Mouse (Mus musculus): ENCODE results near the gene Nup188.

Nup188 gene

DNA sequence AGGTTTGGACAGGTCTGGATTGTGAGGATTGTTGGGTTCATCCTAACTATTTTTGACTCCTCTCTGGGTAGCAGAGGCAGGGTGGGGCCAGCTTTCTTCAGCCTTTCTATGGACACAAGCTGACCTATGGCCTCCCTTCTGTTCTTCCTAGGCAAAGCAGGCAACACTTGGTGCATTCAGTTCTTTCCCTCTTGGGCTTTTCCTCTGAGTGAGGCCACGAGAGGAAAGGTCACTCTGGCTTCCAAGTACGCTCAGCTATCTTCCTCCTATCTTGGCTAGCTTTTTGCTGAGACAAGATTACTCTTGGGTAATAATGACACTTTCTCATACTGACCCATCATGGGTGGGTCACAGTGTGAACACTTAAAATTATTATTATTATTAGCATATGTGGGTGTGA, 3.0 kb upstream of the Nup188 start:
- no peak for DNase-seq (ENCODE audit: low spot score in 2 of 2)

DNA sequence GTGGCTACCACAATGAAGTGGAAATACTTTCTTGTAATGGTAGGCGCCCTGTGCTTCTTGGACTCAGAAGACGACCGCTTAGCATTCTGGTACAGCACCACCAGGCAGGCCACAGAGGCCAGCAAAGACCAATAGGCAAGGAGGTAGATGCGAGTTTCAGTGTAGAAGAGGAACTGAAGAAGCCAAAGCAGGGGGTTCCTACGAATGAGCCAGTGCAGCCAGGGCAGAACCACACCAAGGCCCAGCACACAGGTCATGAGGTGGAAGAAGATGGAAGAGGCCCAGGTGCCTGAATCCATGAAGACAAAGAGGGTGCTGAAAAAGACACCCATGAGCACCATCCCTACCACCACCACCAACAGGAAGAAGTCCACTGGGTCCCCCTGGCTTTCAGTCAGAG, 1.2 kb upstream of the Nup188 start:
- no peak for DNase-seq (ENCODE audit: low spot score in 2 of 2)

DNA sequence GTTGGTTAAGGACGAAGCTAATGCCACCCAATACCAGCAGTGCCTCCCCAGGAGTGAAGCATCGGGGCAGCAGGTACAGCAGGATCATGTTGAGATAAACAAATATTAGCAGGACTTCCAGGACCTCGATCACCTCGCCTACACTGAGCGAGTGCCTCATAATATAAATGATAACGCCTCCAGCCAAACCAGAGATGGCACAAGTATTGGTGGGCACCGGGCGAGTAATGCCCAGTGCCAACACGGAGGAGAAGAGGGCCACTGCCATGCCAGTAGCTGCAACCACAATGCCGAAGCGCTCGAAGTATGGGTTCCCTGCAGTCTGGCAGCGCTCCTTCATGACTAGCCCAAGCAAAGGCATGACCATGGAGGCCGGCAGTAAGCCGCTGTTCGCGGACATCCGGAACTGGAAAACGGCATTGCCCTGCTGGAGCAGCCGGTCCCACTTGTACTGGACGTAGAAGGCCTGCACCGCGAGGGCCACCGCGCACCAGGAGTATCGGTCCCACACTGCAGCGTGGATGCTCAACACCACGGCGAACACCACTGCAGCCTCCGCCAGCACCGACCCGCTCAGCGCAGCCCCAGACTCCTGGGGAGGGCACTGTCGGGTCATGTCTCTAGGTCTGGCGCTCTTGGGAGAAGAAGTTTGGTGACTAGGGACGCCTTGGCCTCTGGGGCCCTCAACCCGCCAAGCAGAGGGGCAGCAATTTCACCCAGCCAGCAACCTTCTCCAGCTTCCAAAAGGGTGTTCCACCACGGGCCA, 598 bp upstream of the Nup188 start:
- peak in 1 of 2 experiments; percentile 2 for DNase-seq (ENCODE audit: low spot score in 2 of 2)

DNA sequence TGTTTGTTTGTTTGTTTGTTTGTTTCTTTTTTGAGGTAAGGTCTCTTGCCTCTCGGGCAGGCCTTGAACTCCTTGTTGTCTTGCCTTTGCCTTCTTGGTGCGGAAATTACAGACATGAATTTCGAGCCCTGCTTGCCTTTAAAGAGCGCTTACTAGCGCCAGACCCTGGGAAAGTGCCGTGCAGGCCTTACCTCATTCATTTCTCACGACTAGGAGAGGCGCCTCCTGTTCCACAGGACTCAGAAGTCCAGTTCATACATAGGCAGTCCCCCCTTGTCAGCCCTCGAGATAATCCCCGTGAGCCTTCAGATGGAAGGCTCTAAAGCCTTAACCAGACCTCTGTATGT, 803 bp downstream of the Nup188 start:
- no peak for DNase-seq (ENCODE audit: low spot score in 2 of 2)

DNA sequence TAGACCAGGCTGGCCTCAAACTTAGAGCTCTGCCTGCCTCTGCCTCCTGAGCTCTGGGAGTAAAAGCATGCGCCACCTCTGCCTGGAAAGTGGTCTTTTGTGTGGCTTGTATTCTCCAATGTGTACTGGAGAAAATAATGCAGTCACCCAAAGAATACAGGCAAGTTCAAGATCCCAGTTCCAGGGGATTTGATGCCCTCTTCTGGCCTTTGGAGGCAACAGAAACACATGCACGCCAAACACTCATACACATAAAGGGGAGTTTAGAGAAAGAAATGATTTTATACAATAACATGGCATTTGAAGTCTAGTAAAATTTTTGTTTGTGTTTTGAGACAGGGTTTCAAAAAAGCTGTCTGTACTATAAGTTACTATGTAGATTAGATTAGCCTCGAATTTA, 13.3 kb downstream of the Nup188 start:
- DNase-seq (ENCODE audit: low spot score in 2 of 2), result no peak

GRCm38 (mm10) chr2:30299966-30300365, 13.8 kb downstream of the Nup188 start:
- no peak for DNase-seq (ENCODE audit: low spot score in 2 of 2)

- no peak for DNase-seq (ENCODE audit: low spot score in 2 of 2)
Measured at GRCm38 (mm10) chr2:30306087-30306486, 19.9 kb downstream of the Nup188 start.

DNA sequence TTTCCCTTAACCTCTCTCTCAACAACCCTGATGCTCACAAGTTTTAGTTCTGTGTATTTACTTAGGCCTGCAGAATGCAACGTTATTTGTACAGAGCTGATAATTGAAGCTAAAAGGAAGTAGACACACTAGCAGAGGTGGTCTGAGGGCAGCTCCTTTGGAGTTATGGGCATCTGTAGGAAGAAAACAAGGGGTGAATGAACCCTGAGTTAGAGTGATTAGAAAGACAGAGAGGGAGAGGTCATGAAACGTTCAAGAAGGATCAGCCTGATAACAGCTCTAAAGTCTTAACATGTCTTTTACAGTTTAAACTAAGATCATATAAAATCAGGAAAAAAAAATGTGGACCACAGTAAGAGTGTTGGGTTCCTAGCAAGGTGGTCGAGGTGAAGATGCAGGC, 23.2 kb downstream of the Nup188 start:
- DNase-seq (ENCODE audit: low spot score in 2 of 2), result no peak

DNA sequence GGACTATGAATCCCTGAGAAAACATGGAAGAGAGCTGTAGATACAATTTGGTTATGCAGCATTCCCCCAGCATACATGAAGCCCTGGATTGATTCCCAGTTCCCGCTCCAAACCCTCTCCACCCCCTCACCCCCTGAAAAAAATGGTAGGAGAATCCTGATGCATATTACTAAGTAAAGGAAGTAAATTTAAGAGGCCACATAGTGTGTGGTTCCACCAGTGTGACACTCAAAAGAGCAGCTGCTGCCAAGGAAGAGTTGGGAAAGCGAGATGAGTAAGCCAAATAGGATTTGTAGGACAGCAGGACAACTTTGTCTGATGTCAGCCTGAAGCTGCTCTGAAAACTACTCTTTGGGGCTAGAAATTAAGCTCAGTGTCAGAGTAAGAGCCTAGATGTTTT, 25.3 kb downstream of the Nup188 start:
- no peak for DNase-seq (ENCODE audit: low spot score in 2 of 2)

DNA sequence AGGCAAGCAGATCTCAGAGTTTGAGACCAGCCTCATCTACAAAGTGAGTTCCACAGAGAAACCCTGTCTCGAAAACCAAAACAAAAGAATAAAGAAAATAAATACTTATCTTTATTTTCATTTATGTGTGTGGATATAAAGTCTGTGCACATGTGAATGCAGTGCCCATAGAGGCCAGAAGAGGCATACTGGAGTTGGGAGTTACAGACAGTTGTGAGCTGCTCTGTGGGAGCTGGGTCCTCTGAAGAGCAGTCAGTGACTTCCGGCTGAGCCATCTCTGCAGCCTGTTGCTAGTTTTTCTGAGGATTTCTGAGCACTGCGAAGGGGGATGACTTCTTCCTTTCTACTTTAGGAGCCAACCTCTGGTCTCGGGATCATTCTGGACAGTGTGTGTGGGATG, 29.9 kb downstream of the Nup188 start:
- no peak for DNase-seq (ENCODE audit: low spot score in 2 of 2)

GRCm38 (mm10) chr2:30316955-30317354, 30.8 kb downstream of the Nup188 start:
- no peak for DNase-seq (ENCODE audit: low spot score in 2 of 2)

GRCm38 (mm10) chr2:30319260-30319659, 33.1 kb downstream of the Nup188 start:
- no peak for DNase-seq (ENCODE audit: low spot score in 2 of 2)

DNA sequence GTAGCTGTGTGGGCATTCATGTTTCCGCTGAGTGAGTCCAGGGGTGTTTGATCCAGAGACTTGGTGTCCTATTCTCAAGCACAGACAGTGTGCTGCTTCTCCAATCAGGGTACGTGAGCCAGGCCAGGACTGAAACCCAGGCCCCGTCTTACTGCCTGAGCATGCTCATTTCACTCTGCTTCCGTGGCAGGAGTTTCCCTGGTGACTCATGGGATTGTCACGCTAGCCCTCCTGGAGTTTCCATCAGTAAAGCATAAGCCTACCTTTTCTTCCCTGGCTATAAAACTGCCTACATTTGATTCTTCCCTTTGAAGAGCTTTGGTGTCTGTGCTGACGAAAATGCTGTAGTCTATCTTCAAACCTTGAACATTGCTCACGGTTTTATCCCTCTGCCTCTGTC, 36.9 kb downstream of the Nup188 start:
- no peak for DNase-seq (ENCODE audit: low spot score in 2 of 2)

DNA sequence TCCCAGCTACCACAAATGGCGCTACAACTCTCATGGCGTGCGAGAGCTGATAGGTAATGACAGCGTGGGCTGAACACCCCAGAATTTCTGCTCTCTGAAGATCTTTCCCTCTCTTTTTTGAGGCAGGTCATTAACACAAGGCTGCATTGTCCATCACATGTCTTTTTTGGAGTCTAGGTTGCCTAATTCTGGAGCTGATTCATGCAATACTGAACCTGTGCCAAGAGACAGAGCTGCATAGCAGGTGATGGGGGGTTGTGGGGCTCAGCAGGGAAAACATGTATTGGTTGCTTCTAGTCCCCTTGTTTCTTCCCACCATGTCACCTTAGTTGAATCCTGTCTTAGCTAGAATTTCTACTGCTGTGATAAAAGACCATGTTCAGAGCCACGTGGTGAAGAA, 39.1 kb downstream of the Nup188 start:
- no peak for DNase-seq (ENCODE audit: low spot score in 2 of 2)

GRCm38 (mm10) chr2:30327276-30327675, 41.1 kb downstream of the Nup188 start:
- DNase-seq (ENCODE audit: low spot score in 2 of 2), result no peak

- no peak for DNase-seq (ENCODE audit: low spot score in 2 of 2)
Measured at GRCm38 (mm10) chr2:30328791-30329190, 42.6 kb downstream of the Nup188 start.

DNA sequence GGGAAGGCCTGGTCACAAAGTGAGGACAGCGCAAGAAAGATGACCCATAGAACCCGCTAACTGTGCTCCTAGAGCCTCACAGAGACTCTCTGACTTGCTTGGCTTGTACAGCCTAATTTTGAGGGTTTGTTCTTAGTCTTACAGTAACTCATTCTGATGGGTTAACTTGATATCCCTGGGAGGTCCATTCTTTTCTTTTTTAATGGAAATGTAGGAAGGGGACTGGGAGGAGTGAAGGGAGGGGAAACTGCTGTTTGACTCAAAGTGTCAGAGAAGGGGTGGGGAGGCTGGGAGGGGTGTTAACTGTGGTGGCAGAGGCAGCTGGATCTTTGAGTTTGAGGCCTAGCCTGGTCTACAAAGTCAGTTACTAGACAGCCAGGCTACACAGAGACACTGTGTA, 49.1 kb downstream of the Nup188 start:
- DNase-seq (ENCODE audit: low spot score in 2 of 2), result no peak

DNA sequence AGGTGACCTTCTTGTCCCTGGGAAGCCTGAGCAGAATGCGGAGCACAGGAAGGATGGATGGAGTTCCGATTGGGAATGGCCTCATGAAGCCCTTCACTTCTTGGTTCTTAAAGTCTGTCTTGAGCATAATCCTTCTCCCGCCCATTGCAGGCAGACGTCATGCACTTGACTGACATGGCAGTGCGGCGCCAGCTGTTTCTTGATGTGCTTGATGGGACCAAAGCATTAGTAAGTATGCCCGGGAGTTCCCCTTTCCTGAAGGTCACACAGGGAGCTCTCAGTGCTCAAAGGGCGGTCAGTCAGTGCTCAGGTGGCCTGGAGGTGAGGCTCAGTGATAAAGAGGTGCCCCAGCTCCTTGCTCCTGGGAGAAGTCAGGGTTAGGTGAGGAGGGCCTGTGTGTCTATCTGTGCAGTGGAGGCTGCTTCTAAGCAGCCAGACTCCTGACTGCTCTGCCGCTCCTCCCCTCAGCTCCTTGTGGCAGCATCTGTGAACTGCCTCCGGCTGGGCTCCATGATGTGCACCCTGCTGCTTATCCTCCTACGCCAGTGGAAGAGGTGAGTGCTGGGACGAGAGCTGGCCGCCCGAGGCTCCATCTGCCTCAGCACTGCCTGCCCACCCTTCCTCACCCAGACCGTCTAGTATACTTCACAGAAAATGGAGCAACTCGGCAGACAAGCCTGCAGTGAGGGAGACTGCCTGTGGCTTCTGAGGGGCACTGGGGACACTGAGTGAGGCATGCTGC, 50.1 kb downstream of the Nup188 start:
- no peak for DNase-seq (ENCODE audit: low spot score in 2 of 2)

GRCm38 (mm10) chr2:30337179-30337578, 51.0 kb downstream of the Nup188 start:
- DNase-seq (ENCODE audit: low spot score in 2 of 2), result no peak

GRCm38 (mm10) chr2:30342061-30342460, 55.9 kb downstream of the Nup188 start:
- DNase-seq (ENCODE audit: low spot score in 2 of 2), result no peak

- no peak for DNase-seq (ENCODE audit: low spot score in 2 of 2)
Measured at GRCm38 (mm10) chr2:30342544-30342943, 56.3 kb downstream of the Nup188 start.

DNA sequence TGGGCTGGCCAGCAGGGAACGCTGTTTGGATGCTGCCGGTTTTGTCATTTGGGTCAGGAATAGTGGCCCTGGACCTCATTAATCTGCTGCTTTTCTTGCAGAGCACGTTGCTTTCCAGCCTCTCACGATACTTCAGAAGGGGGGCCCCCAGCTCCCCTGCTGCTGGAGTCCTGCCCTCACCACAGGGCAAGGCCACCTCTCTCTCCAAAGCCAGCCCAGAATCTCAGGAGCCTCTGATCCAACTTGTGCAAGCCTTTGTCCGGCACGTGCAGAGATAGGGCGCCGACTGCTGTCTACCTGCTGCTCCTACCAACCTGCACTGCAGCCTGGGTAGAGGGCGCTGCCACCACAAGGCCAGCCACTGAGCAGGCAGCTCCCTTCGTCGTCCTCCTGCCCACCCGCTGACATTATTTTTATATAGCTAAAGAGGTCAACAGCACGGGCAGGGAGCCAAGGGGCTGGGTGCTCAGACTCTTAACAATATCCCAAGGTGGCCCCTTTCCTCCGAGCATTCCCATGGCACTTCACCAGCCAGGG, 57.5 kb downstream of the Nup188 start:
- DNase-seq (ENCODE audit: low spot score in 2 of 2), result peak; percentile 52 to 55

DNA sequence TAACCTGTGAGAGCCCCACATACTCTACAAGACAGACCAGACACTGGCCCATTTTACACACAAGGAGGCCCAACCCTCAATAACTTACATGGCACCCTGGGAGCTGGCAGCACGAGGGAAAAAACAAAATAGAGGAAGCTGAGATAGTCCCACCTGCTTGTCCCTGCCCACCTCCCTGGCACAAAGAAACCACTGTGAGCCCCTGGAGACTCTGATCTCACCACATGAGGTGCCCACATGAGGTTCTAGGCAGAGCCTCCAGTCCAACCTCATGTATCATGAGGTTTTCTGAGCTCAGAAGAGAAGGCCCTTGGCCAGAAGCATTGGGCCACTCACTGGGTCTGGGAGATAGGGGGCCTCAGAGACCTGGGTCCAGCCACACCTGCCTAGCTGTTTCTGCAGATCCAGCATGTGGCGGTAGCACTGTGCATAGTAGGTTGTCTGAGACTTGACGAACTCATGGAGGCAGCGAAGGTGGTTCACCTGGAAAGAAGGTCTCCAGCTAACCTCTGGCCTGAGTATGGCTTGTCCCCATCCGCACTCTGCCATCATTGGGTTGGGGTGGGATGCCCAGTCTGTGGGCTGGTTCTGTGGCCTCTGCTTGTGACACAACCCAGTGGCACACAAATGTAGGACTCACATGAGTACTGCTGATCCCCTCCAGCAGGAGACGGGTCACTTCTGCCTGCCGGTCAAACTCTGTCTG, 59.9 kb downstream of the Nup188 start:
- no peak for DNase-seq (ENCODE audit: low spot score in 2 of 2)

All from heart, adult 9 months (tissue).